Mouse (Mus musculus) large intestine, adult 2 months (tissue): ENCODE data around the gene Mme. TPM values are rescaled to one million over a fixed set of nuclear protein-coding genes. Genes with fewer than 3 reads are reported as not detected.

Experiments
- DNase-seq: peaks from one replicate; pipeline ENCODE4 v3.0.0-alpha.2; 2012; ENCODE audit warnings: low read depth, low spot score
- WGBS: fragments of 180-500 bp; shearing (Covaris S2); methylation state at CpG from one replicate; pipeline ENCODE4 v1.1.7; 2018; 5-methylcytosine and 5-hydroxymethylcytosine counted together
- polyA plus RNA-seq: library from polyadenylated mRNA; depleted of rRNA; stranded (reverse); fragments of >200 nt; gene quantifications from 2 replicates; pipeline ENCODE4 v1.2.3, GENCODE M21; 2012

Mme gene
- polyA plus RNA-seq, 1 experiment: 2.2 TPM

- 80% methylated on average over 2 of the region's 2 CpGs for WGBS
These were observed 107.6 kb downstream of the Mme start for GRCm38 (mm10) chr3:63348893-63349426.

GRCm38 (mm10) chr3:63350242-63350641 lies 108.9 kb downstream of the Mme start:
- no peak for DNase-seq
- WGBS: 65% methylated on average over 4 of the region's 4 CpGs

More at GRCm38 (mm10) chr3:63348893-63349426, 107.6 kb downstream of the Mme start:
- no peak for DNase-seq

- peak; percentile 0 for DNase-seq
- 16% methylated on average over 3 of the region's 3 CpGs for WGBS
These were observed 109.4 kb downstream of the Mme start for GRCm38 (mm10) chr3:63350704-63351103.

- WGBS: 92% methylated on average over 1 of the region's 1 CpGs
- no peak for DNase-seq
These were observed 110.4 kb downstream of the Mme start for GRCm38 (mm10) chr3:63351680-63352260.

- WGBS: 76% methylated on average over 1 of the region's 1 CpGs
These were observed 118.2 kb downstream of the Mme start for GRCm38 (mm10) chr3:63359512-63359911.

GRCm38 (mm10) chr3:63384989-63385388 lies 143.7 kb downstream of the Mme start:
- WGBS: 10% methylated on average over 2 of the region's 2 CpGs
- peak; percentile 46 for DNase-seq

More at GRCm38 (mm10) chr3:63359512-63359911, 118.2 kb downstream of the Mme start:
- DNase-seq: no peak

GRCm38 (mm10) chr3:63390774-63391173 lies 149.4 kb downstream of the Mme start:
- 70% methylated on average over 2 of the region's 2 CpGs for WGBS

GRCm38 (mm10) chr3:63391348-63391747 lies 150.0 kb downstream of the Mme start:
- no peak for DNase-seq
- 65% methylated on average over 2 of the region's 2 CpGs for WGBS

More at GRCm38 (mm10) chr3:63390774-63391173, 149.4 kb downstream of the Mme start:
- DNase-seq: no peak

GRCm38 (mm10) chr3:63394424-63394941 lies 153.1 kb downstream of the Mme start:
- 85% methylated on average over 4 of the region's 4 CpGs for WGBS
- no peak for DNase-seq

- WGBS: 73% methylated on average over 4 of the region's 4 CpGs
- DNase-seq: no peak
These were observed 156.8 kb downstream of the Mme start for GRCm38 (mm10) chr3:63398171-63398570.

GRCm38 (mm10) chr3:63406438-63406837 lies 165.1 kb downstream of the Mme start:
- no peak for DNase-seq
- 70% methylated on average over 3 of the region's 3 CpGs for WGBS

- WGBS: 93% methylated on average over 4 of the region's 4 CpGs
These were observed 169.7 kb downstream of the Mme start for GRCm38 (mm10) chr3:63411006-63411405.

GRCm38 (mm10) chr3:63412220-63412937 lies 171.0 kb downstream of the Mme start:
- 23% methylated on average over 6 of the region's 6 CpGs for WGBS
- no peak for DNase-seq

More at GRCm38 (mm10) chr3:63411006-63411405, 169.7 kb downstream of the Mme start:
- no peak for DNase-seq

GRCm38 (mm10) chr3:63413046-63413911 lies 171.9 kb downstream of the Mme start:
- no peak for DNase-seq
- 25% methylated on average over 6 of the region's 6 CpGs for WGBS

- DNase-seq: no peak
- WGBS: 78% methylated on average over 1 of the region's 1 CpGs
These were observed 175.9 kb downstream of the Mme start for GRCm38 (mm10) chr3:63417284-63417683.

- no peak for DNase-seq
These were observed 176.4 kb downstream of the Mme start for GRCm38 (mm10) chr3:63417758-63418157.

GRCm38 (mm10) chr3:63423552-63423951 lies 182.2 kb downstream of the Mme start:
- no peak for DNase-seq
